Mouse (Mus musculus) activated CD4-positive, CD25-positive, alpha-beta regulatory T cell, adult 4 months (primary cell): ENCODE results near the gene Tgtp1. TPM values are rescaled to one million over a fixed set of nuclear protein-coding genes. Genes with fewer than 3 reads are reported as not detected.
"Not testable (repeated sequence)": the region's sequence is repeated elsewhere in the genome, so short reads cannot be mapped to it uniquely, and the experiment has no call there.

Source experiments
- ATAC-seq: one replicate; pipeline ENCODE4 v1.8.0; 2017
- polyA plus RNA-seq, 2 experiments: library from polyadenylated mRNA; unstranded; fragments of 100-300 nt; shearing (Covaris generic); gene quantifications; one replicate each; pipeline ENCODE4 v1.2.1; 2017

The Tgtp1 gene
- 100 to 1,000 TPM; 242 to 299 TPM for polyA plus RNA-seq

DNA sequence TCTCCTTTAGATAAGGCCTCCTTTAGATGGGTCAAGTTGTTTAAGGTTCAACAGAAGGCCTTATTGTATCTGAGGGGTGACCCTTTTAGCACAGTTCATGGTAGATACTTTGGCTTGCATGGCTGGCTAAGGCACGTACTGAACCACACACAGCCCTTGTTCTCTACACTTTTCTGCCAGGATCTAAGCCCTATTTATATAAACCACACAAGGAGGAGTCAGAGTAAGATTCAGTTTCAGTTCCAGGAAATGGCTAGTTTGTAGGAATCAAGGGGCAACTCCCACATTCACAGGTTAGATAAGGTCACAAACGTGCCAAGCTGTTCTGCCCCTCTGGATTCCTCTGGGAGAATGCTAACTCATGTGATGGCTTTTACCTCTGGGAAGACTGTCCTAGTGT lies at the start of gene Tgtp1:
Gene Tgtp1, minus strand, starts transcription at position 155 of the 400 bp plus-strand sequence.
- ATAC-seq, result peak; percentile 60

DNA sequence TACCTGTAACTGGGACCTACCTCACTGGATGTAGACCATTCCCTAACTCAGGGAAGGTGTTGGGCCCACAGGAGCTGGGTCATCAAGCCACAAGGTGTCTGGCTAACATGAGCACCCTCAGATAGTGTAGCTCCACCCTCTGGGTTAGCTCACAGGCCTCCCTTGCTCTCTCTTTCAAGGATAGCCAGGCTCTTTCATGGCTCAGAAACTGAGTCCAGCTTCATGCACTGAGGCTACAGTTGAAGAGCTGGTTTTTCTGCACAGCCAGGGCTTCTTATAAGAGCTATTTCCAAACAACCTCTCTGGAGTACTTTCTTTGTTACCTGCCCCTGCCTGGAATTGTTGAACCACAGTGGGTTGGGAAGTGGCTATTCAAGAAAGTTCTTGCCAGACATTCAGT lies 18.1 kb upstream of the Tgtp1 start:
- not testable (repeated sequence) for ATAC-seq

DNA sequence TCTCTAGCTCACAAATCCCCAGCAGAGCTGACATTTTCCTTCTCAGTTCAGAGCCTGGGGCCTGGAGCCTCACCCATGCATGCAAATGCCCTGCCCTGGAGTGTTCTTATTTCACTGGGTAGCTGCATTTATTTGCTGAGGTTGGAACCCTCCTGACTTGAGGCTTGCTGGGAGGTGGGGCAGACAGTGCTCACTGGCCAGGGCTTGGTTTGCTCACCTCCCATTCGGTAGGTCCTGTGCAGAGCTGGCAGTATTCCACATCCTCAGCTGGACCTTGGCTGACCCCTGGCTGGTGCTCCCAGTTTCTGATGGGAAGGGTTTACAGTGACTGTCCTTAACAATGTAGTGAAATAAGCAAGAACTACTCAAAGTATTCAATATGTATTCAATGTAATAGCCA lies 12.8 kb upstream of the Tgtp1 start:
- peak; percentile 12 for ATAC-seq

DNA sequence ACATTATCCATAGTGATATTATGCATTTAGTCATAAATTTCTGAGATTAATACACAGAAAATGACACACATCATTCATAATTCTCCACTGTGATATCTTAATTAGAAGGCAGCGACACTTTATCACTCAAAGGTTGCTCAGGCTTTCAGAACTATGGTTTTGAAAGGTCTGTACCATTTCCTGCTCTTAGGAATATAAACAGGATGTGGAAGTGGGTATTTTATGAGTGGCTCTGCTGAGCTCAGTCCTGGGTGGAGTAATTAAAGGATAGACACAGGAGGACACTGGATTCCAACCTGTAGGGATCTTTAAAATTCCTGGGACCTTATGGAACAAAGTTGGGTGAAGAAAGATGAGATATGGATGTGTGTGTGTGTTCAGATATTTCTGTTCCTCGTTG lies 12.3 kb upstream of the Tgtp1 start:
- ATAC-seq, result peak; percentile 78

DNA sequence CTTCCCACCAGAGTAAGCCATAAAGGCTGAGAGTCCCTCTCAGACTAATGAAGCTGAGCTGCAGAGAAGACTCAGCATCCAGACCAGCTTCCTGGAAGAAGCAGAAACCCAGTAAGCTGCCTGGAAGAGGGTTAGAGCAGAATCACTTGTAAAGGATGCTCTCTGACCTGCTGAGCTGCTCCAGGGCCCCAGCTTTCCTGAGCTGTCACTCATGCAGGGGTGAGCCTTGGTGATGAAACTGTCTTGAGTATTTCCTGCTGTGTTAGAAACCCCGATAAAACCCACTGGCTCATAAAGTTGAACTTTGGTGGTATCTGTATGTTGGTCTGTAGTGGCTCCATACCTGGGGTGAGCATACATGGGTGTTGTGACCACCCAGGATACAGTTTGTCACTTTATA lies 6.4 kb upstream of the Tgtp1 start:
- ATAC-seq, result peak; percentile 86

DNA sequence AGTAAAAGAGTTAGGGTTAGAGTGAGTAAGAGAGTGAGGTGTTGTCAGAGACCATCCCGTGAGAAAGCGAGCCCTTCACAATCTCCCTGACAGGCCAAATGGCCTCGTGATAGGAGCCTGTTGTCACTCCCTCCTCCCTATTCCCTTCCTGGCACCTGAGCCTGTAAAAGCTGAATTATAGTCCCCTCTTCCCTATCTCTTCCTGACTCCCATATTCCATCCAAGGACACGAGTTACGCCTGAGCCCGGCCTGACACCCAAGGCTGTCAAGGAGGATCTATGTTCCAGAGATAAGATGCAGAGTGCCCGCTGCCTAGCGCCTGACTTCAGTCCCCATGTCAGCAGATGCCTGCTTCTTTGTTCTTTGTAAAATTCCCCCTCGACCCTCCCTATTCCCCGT lies 676 bp downstream of the Tgtp1 start:
- not testable (repeated sequence) for ATAC-seq

DNA sequence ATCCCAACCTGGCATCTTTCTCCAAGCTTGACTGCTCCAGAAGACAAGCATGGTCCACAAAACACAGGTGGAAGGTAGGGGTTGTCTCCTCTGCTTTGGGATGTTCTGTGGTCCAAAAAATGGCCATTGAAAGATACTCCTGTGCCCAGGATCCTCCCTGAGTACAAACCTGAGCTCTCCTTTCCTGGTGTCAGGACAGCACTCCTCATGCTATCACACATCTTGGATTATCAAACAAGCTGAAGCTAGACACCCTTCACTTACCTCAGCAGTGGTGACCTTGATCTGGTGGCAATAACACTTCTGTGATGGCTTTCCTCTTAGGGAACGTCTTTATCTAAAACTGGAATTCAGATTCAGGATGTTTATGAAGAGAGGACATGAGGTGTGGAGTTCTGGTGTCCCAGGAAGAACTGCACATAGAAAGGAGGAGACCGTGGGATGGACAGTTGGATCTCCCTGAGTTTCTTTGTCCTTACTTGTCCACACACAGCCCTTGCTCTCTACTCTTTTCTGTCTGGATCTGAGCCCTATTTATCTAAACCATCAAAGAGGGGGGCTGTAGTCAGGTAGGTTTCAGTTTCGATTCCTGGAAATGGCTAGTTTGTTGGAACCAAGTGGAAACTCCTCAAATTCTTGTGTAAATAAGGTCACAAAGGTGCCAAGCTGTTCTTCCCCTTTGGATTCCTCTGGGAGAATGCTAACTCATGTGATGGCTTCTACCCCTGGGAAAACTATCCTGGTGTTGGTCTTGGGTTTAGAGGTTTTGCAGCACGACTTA lies 2.0 kb downstream of the Tgtp1 start, which contains the start of gene Gm12185:
Gene Gm12185, minus strand, starts transcription at position 487 of the 781 bp plus-strand sequence.
- peak; percentile 22 for ATAC-seq

DNA sequence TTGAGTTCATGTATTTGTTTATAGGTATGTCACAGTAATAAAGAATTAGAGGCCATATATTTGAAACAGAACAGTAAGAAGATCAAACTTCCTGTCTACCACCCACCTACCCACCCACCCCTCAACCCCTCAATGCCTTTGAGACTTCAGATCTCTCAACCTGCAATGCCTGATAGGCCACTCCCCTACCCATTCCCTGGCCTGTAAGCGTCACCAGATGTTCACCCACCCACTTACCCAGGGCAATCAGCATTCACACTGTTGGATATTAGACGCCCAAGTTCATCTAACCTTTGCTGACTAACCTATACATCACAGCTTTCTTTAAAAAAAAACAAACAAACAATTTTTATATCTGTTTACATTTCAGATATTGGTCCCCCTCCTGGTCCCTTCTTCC lies 4.0 kb downstream of the Tgtp1 start:
- ATAC-seq, result peak; percentile 67

DNA sequence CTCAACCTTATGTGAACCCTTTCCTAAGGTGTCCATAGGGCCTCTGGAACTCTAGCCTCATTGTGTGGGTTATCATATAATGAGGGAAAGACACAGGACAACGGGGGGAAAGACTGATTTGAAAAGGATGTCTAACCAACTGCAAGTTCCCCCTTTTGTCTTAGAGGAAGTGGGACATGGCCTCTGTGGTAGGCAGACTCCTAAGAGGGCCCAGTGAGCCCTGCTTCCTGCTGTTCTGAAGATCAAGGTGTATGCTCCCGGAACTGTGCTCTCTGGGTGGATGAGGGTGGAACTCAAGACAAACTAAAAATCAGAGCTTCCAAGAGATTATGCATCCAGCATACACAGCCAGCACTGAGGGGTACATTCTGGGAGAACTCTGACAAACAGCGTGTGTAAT lies 5.8 kb downstream of the Tgtp1 start:
- ATAC-seq, result peak; percentile 44

DNA sequence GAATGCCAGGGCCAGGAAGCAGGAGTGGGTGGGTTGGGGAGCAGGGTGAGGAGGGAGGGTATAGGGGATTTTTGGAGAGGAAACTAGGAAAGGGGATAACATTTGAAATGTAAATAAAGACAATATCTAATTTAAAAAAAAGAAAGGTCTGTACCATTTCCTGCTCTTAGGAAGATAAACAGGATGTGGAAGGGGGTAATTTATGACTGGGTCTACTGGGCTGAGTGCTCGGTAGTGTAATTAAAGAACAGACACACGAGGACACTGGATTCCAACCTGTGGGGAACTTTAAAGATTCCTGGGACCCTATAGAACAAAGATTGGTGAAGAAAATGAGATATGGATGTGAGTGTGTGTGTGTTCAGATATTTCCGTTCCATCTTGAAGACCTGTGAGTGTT lies 11.1 kb downstream of the Tgtp1 start:
- ATAC-seq, result peak; percentile 40

DNA sequence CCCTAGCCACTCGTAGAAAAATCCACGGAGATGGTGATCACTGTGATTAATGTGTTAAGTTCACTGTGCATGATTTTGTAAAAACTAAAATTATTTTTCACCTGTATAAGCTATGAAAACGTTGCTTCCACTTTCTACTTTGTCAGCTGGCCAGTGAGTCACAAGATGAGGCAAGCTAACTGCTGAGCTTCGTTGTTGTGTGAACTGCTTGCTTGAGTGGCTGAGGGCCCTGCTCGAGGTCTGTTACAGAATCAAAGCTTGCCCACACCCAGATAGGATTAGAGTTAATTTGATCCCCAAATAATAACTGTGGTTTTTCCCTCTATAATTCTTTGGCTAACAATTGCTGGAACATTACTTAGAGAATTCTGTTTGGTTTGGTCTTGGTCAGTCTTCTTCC lies 13.9 kb downstream of the Tgtp1 start:
- peak; percentile 14 for ATAC-seq

DNA sequence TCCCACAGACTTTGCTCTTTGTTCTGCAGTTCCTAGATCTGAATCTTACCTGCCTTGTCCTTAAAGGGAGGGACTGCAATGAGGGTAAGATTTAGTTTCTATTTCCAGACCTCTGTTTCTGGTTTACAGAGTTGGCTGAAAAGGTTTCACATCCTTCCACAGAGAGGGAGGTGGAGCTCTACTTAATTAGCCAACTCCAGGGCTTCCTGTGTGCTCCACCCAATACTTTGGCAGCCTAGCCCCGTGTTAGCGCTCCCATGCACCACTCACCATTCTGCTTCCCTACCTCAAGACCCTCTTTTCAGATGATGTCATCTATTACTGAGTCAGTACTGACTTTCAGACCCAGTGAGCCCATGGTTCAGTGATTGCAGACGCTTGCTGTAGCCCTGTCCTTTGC lies 14.7 kb downstream of the Tgtp1 start, which contains the start of gene 9930111J21Rik1:
Gene 9930111J21Rik1, minus strand, starts transcription at position 148 of the 400 bp plus-strand sequence.
- ATAC-seq, result peak; percentile 83

DNA sequence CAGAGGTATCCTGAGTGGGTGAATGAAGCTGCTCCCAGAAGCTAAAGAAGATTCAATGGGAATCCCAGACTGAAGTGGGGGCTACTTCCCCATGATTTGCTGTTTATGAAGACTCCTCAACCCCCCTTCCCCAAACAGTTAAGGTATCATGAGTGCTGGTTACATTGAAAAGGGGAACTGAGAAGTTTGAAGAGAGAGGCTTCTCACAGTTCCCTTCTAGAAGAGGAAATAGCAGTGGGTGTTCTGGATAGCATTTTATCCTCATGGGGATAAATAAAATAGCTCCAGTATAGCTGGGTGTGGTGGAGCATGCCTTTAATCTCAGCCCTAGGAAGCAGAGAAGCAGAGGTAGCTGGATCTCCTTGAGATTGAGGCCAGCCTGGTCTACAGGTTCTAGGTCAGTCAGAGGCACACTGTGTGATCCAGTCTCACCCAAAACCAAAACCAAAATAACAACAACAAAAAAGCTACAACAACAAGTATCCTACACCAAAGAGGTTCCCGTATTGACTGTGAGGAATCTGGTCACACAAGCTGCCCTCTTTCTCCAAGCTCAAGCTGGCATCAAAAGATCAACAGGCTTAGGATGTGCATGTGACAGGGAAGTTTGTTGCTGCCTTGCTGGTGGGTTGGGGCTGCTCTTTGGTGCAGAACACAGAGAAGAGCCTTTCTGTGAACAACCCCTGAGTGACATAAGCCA lies 15.6 kb downstream of the Tgtp1 start, which contains the start of gene Olfr56:
Gene Olfr56, plus strand, starts transcription at position 650 of the 700 bp plus-strand sequence.
- ATAC-seq, result not testable (repeated sequence)

DNA sequence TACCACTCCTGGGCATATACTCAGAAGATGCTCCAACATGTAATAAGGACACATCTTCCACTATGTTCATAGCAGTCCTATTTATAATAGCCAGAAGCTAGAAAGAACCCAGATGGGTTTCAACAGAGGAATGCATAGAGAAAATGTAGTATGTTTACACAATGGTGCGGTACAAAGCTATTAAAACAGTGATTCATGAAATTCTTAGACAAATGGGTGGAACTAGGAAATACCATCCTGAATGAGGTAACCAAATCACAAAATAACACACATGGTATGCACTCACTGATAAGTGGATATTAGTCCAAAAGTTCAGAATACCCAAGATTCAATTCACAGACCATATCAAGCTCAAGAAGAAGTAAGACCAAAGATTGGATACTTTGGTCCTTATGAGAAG lies 19.3 kb downstream of the Tgtp1 start:
- ATAC-seq, result not testable (repeated sequence)

DNA sequence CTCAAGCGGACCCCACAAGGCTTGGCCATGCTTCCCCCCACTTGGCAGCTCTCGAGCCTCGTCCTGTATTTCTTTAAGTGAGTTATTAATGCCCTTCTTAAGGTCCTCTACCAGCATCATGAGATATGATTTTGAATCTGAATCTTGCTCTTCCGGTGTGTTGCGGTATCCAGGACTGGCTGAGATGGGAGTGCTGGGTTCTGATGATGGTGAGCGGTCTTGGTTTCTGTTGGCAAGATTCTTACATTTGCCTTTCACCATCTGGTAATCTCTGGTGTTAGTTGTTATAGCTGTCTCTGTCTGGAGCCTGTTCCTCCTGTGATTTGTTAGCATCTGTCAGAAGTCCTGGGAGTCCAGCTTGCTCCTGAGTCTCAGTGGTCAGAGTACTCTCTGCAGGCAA lies 47.9 kb downstream of the Tgtp1 start, which contains the start of gene Psme2b:
Gene Psme2b, minus strand, starts transcription at position 101 of the 400 bp plus-strand sequence.
- ATAC-seq, result not testable (repeated sequence)

DNA sequence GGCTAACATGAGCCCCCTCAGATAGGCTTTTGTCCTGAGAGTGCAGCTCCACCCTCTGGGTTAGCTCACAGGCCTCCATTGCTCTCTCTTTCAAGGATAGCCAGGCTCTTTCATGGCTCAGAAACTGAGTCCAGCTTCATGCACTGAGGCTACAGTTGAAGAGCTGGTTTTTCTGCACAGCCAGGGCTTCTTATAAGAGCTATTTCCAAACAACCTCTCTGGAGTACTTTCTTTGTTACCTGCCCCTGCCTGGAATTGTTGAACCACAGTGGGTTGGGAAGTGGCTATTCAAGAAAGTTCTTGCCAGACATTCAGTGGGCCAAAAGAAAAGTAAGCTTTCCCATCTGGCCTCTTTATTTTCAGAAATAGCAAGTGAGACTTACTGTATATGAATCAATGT lies 54.7 kb downstream of the Tgtp1 start:
- not testable (repeated sequence) for ATAC-seq

Other genes starting within 250 kb of the Tgtp1 start
- gene Rack1, start 193.8 kb downstream of the Tgtp1 start, polyA plus RNA-seq, result 1,000 to 10,000 TPM; 1,417 to 1,752 TPM
- gene Trim41, start 176.8 kb downstream of the Tgtp1 start, polyA plus RNA-seq, result 1 to 10 TPM; 3.8 to 4.4 TPM
- 1 to 10 TPM in 1 of 2 experiments, under 1 TPM in 1; 0.52 to 1.1 TPM for gene Trim7, start 168.0 kb downstream of the Tgtp1 start, polyA plus RNA-seq
- gene Gm12184, start 167.5 kb downstream of the Tgtp1 start, polyA plus RNA-seq, result 1 to 10 TPM; 3.0 to 3.1 TPM
- gene Irgm1, start 122.5 kb downstream of the Tgtp1 start, polyA plus RNA-seq, result 100 to 1,000 TPM; 204 to 218 TPM
- under 1 TPM; 0.37 to 0.66 TPM for gene Gm5431, start 92.0 kb downstream of the Tgtp1 start, polyA plus RNA-seq
- 100 to 1,000 TPM; 226 to 234 TPM for gene Psme2b, start 48.0 kb downstream of the Tgtp1 start, polyA plus RNA-seq
- gene Olfr56, start 15.3 kb downstream of the Tgtp1 start, polyA plus RNA-seq, result under 1 TPM in 1 of 2 experiments, not detected in 1; 0.82 TPM
- 100 to 1,000 TPM; 122 to 166 TPM for gene 9930111J21Rik1, start 14.8 kb downstream of the Tgtp1 start, polyA plus RNA-seq
- 1 to 10 TPM; 4.9 to 7.3 TPM for gene Gm12185, start 1.9 kb downstream of the Tgtp1 start, polyA plus RNA-seq
- 100 to 1,000 TPM; 114 to 149 TPM for gene 9930111J21Rik2, start 57.1 kb upstream of the Tgtp1 start, polyA plus RNA-seq
- gene Tgtp2, start 70.0 kb upstream of the Tgtp1 start, polyA plus RNA-seq, result 100 to 1,000 TPM; 351 to 409 TPM
- gene Ifi47, start 82.4 kb upstream of the Tgtp1 start, polyA plus RNA-seq, result 100 to 1,000 TPM; 399 to 513 TPM
- under 1 TPM; 0.15 to 0.37 TPM for gene Olfr1396, start 120.7 kb upstream of the Tgtp1 start, polyA plus RNA-seq
- under 1 TPM in 1 of 2 experiments, not detected in 1; 0.12 TPM for gene Olfr1395, start 148.1 kb upstream of the Tgtp1 start, polyA plus RNA-seq
- not detected for gene Olfr1394, start 160.2 kb upstream of the Tgtp1 start, polyA plus RNA-seq
- gene Btnl9, start 193.0 kb upstream of the Tgtp1 start, polyA plus RNA-seq, result not detected
- gene Zfp62, start 209.1 kb upstream of the Tgtp1 start, polyA plus RNA-seq, result 10 to 100 TPM; 47.9 to 54.3 TPM